Mouse (Mus musculus) frontal cortex, adult 2 months (tissue): ENCODE measurements around the gene Prr5. TPM values are rescaled to one million over a fixed set of nuclear protein-coding genes. Genes with fewer than 3 reads are reported as not detected.

Source experiments
- DNase-seq, 2 experiments: peaks; one replicate each; pipeline ENCODE4 v3.0.0; 2022; ENCODE audit warnings: low spot score in 1 of 2; ENCODE audit errors: extremely low spot score in 1 of 2
- polyA plus RNA-seq: library from polyadenylated mRNA; depleted of rRNA; stranded (reverse); fragments of >200 nt; gene quantifications from 2 replicates; pipeline ENCODE4 v1.2.3, GENCODE M21; 2012; rRNA removed

The Prr5 gene
- polyA plus RNA-seq: 7.6 and 10.2 TPM in 2 replicates

GRCm38 (mm10) chr15:84668938-84669747, at the start of gene Prr5:
TSS of gene Prr5 (plus strand) at chr15:84669620.
- DNase-seq: no peak

- DNase-seq: no peak
These were observed 49.4 kb upstream of the Prr5 start for GRCm38 (mm10) chr15:84620028-84620427.

GRCm38 (mm10) chr15:84621722-84622428, 47.5 kb upstream of the Prr5 start:
- DNase-seq: peak in 1 of 2 experiments; percentile 40

GRCm38 (mm10) chr15:84624870-84625269, 44.5 kb upstream of the Prr5 start:
- no peak for DNase-seq

- DNase-seq: peak in 1 of 2 experiments; percentile 32
These were observed 43.6 kb upstream of the Prr5 start for GRCm38 (mm10) chr15:84625712-84626414.

- DNase-seq: peak; percentile 35 to 68
These were observed 42.1 kb upstream of the Prr5 start for GRCm38 (mm10) chr15:84627308-84627707.

- peak in 1 of 2 experiments; percentile 70 for DNase-seq
These were observed 39.7 kb upstream of the Prr5 start for GRCm38 (mm10) chr15:84629680-84630079.

GRCm38 (mm10) chr15:84631560-84631959, 37.9 kb upstream of the Prr5 start:
- peak; percentile 47 to 88 for DNase-seq

- DNase-seq: no peak
These were observed 35.1 kb upstream of the Prr5 start for GRCm38 (mm10) chr15:84634361-84634760.

GRCm38 (mm10) chr15:84638405-84638804, 31.0 kb upstream of the Prr5 start:
- no peak for DNase-seq

- no peak for DNase-seq
These were observed 30.4 kb upstream of the Prr5 start for GRCm38 (mm10) chr15:84639072-84639450.

- peak in 1 of 2 experiments; percentile 26 for DNase-seq
These were observed 29.8 kb upstream of the Prr5 start for GRCm38 (mm10) chr15:84639451-84640136.

GRCm38 (mm10) chr15:84640722-84641121, 28.7 kb upstream of the Prr5 start:
- DNase-seq: peak in 1 of 2 experiments; percentile 30

GRCm38 (mm10) chr15:84641127-84641526, 28.3 kb upstream of the Prr5 start:
- DNase-seq: no peak

GRCm38 (mm10) chr15:84641948-84642347, 27.5 kb upstream of the Prr5 start:
- DNase-seq: no peak

- DNase-seq: no peak
These were observed 26.2 kb upstream of the Prr5 start for GRCm38 (mm10) chr15:84643178-84643577.

GRCm38 (mm10) chr15:84651481-84651880, 17.9 kb upstream of the Prr5 start:
- DNase-seq: no peak

GRCm38 (mm10) chr15:84653151-84653550, 16.3 kb upstream of the Prr5 start:
- DNase-seq: no peak

GRCm38 (mm10) chr15:84653979-84654966, 15.1 kb upstream of the Prr5 start:
- peak in 1 of 2 experiments; percentile 65 for DNase-seq
